Mouse (Mus musculus): Measurements from ENCODE around the gene Olfr658. TPM values are rescaled to one million over a fixed set of nuclear protein-coding genes. Genes with fewer than 3 reads are reported as not detected.

Olfr658 gene
- not detected for total RNA-seq (2021)

DNA sequence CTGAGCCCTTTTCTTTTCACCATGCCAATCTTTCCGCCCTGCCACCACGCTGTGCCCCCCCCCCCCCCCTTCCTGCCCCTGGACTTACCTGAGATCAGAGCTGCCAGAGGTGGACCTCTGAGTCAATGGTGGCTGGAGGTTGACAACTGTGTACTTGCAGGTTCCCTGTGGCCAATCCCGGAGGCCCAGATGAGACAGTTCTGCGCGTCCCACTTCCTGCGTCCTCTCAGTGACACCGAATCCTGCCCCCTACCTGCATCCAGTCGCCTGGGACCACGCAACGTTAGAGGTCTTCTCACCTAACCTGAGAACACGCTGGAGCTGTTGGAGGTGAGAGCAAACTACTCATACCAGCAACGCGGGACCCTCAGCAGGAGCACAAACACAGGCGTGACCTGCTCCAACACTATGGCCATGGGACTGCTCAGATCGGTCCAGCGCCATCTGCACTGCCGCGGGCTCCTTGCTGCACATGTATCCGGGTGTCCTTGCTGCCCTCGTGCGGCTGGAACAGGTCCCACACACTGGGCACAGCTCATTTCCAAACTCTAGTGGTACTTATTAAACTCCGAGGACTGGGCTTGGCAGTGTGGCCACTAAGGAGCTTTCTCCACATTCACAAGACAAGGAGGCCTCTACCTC is at the start of gene Olfr658:
Olfr658 (minus strand) TSS at position 465 of the 642 bp plus-strand sequence.
- intact Hi-C loops (cut with DNase I) = no loop called here
- DNase-seq (ENCODE audit: low spot score in 2 of 2) = peak; percentile 6 to 9

DNA sequence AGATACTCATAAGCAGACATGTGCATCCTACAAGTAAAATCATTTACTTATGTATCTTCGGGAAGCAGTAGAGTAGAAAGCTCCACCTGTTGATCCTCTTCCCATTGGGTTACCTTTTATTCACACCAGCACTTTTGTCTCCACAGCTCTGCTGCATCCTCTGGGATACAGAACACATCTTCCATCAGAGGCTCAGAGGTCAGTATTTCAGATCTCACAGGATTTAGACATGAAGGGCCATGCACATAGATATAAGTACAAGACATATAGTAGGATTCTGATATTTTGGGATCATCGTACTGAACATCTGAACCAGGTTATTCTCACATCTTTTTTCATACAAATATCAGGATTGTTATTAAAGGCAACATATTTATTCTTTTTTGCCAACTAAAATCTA is 39.1 kb upstream of the Olfr658 start, which contains the start of gene Olfr661:
Olfr661 (plus strand) TSS at position 301 of the 400 bp plus-strand sequence.
- intact Hi-C loops (cut with DNase I) = no loop called here
- no peak for DNase-seq (ENCODE audit: low spot score in 2 of 2)

GRCm38 (mm10) chr7:104666453-104666852 is 19.3 kb upstream of the Olfr658 start, which contains the start of gene Olfr659:
TSS of gene Olfr659 (plus strand) at chr7:104666753.
- no peak for DNase-seq (ENCODE audit: low spot score in 2 of 2)
- intact Hi-C loops (cut with DNase I) = no loop called here

DNA sequence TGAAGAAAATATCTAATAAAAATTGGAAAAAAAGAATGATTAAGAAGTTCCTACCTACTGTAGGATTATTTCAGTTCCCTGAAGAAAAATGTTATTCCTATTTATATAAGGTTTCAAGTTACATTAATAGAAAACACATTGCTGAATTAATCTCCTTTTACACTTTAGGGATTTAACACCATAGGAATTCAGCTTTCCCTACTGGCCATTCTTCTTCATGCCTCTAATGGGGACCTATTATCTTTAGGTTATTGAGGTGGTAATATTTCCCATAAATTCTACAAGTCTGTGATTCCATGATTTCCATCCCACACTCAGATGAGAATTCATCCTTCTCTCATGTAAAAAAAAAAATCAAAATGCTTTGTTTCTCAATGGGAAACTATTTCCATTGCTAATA is 22.6 kb downstream of the Olfr658 start, which contains the start of gene Olfr657:
Olfr657 (plus strand) TSS at position 301 of the 400 bp plus-strand sequence.
- no peak for DNase-seq (ENCODE audit: low spot score in 2 of 2)
- intact Hi-C loops (cut with DNase I) = no loop called here

GRCm38 (mm10) chr7:104613655-104614054 is 33.5 kb downstream of the Olfr658 start, which contains the start of gene Olfr656:
TSS of gene Olfr656 (plus strand) at chr7:104613955.
- intact Hi-C loops (cut with DNase I) = no loop called here

GRCm38 (mm10) chr7:104604727-104605126 is 42.4 kb downstream of the Olfr658 start:
- intact Hi-C loops (cut with DNase I) = no loop called here
- DNase-seq (ENCODE audit: low spot score in 2 of 2) = no peak

More at GRCm38 (mm10) chr7:104613655-104614054, 33.5 kb downstream of the Olfr658 start, which contains the start of gene Olfr656:
- no peak for DNase-seq (ENCODE audit: low spot score in 2 of 2)

- intact Hi-C loops (cut with DNase I) = no loop called here
- no peak for DNase-seq (ENCODE audit: low spot score in 2 of 2)
Measured at GRCm38 (mm10) chr7:104603173-104603572, 43.9 kb downstream of the Olfr658 start.

DNA sequence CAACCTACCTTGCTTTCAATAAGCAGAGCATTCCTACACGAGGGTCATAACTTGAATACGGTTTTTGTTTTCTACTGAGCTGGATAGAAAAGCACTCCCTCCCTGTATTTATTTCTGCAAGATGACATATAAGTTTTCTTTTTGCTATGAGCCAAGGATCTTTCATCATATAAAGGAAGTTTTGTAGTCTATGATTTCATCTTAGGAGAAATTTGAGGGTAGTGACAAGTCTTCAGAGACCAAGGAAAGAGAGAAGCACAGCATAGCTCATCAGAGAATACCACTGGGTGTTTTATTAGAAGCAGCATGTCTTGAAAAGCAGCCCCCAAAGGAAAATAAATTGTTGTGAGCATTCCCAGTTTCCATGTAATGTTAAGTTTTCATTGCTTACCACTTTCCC is 45.4 kb downstream of the Olfr658 start, which contains the start of gene Olfr655:
Olfr655 (minus strand) TSS at position 101 of the 400 bp plus-strand sequence.
- intact Hi-C loops (cut with DNase I) = no loop called here
- DNase-seq (ENCODE audit: low spot score in 2 of 2) = no peak

Other genes starting within 250 kb of the Olfr658 start
- gene Trim30c, start 246.5 kb downstream of the Olfr658 start, total RNA-seq (2021) = not detected
- gene Trim30a, start 182.1 kb downstream of the Olfr658 start, total RNA-seq (2021) = 1 to 10 TPM in 1 of 2 experiments, under 1 TPM in 1; 0.82 to 1.3 TPM
- gene Trim30d, start 139.5 kb downstream of the Olfr658 start, total RNA-seq (2021) = under 1 TPM in 1 of 2 experiments, not detected in 1; 0.27 TPM
- gene Olfr651, start 97.2 kb downstream of the Olfr658 start, total RNA-seq (2021) = not detected
- not detected for gene Olfr652, start 86.4 kb downstream of the Olfr658 start, total RNA-seq (2021)
- gene Olfr653, start 70.0 kb downstream of the Olfr658 start, total RNA-seq (2021) = not detected
- not detected for gene Olfr654, start 60.3 kb downstream of the Olfr658 start, total RNA-seq (2021)
- gene Olfr655, start 45.5 kb downstream of the Olfr658 start, total RNA-seq (2021) = not detected
- not detected for gene Olfr656, start 33.4 kb downstream of the Olfr658 start, total RNA-seq (2021)
- not detected for gene Olfr657, start 22.5 kb downstream of the Olfr658 start, total RNA-seq (2021)
- gene Olfr659, start 19.4 kb upstream of the Olfr658 start, total RNA-seq (2021) = not detected
- gene Olfr661, start 39.2 kb upstream of the Olfr658 start, total RNA-seq (2021) = not detected
- not detected for gene Usp17le, start 130.2 kb upstream of the Olfr658 start, total RNA-seq (2021)
- not detected for gene Usp17lb, start 195.3 kb upstream of the Olfr658 start, total RNA-seq (2021)
- not detected for gene Usp17la, start 209.7 kb upstream of the Olfr658 start, total RNA-seq (2021)
- not detected for gene Olfr665, start 230.7 kb upstream of the Olfr658 start, total RNA-seq (2021)
- not detected for gene Olfr666, start 248.6 kb upstream of the Olfr658 start, total RNA-seq (2021)

Measured in left cerebral cortex, postnatal 25 days (tissue).